Mouse (Mus musculus): ENCODE measurements at regions not wholly inside any gene's neighbourhood (a gene's known extent, or its start where the extent isn't known, plus 50 kb on each side); places are given as distances from the start of the nearest gene placed in this dataset.

DNA sequence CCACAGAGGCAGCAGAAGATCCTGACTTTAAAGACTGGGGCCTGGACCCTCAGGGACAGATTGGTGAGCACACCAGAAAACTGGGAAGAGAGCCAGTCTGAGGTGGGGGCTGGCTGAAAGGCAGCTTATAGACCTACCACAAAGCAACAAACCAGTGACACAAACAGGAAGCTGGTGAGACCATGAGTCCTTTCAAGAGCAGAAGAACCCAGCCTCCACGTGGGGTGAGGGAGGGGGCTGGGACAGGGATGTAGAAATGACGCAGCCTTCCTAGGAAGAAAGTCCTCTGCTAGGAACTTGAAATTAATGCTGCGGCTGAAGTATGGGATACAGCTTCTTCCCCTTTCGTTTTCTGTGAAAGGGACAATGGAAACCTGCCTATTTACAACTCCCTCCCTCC lies 770.8 kb upstream of the Car8 start:
- no peak for TF ChIP-seq CTCF (conservative IDR thresholded peaks at IDR 0.05; ENCODE audit: insufficient read depth, insufficient read length, low read depth, low read length)
- TF ChIP-seq POLR2A (IDR thresholded peaks at IDR 0.05; ENCODE audit: low read depth, low read length): no peak

Data from kidney, adult 2 months (tissue).